Mouse (Mus musculus): Measurements from ENCODE around the gene Zc3hav1l. TPM values are rescaled to one million over a fixed set of nuclear protein-coding genes. Genes with fewer than 3 reads are reported as not detected.

Gene Zc3hav1l
- polyA plus RNA-seq, 1 experiment from 2014 or later, result 6.1 TPM

DNA sequence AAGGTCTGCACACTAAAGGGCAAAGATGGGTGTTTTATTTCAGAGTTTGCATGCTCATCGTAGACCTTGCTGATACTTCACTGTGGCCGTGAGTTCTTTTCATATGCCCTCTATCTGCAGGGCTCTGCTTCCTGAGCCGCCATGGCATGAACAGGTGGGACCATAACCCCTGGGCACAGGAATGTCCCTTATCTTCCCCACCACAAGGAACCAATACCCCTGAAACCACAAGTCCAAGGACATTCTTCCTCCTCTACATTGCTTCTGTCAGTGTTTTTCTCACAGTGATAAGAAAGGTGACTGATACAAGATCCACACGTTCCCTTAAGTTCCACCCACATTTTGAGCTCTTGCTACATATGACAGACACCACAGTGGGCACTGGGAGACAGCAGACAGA lies 42.3 kb downstream of the Zc3hav1l start:
- no peak overlapping the region for H3K4me3 ChIP-seq (ENCODE audit: low read depth, low read length)
- no peaks in the 10 kb centered on the region for H3K9me3 ChIP-seq (replicated peaks; ENCODE audit: control insufficient read depth, low read length)
- no peak overlapping the region for H3K27ac ChIP-seq (ENCODE audit: low read depth, low read length)
- no peaks in the 10 kb centered on the region for H3K36me3 ChIP-seq (ENCODE audit: control insufficient read depth, insufficient read depth, low read length)
- H3K9ac ChIP-seq (ENCODE audit: low read length), result no peak overlapping the region
- no peaks in the 10 kb centered on the region for H3K27me3 ChIP-seq (replicated peaks; ENCODE audit: control insufficient read depth, insufficient read depth, low read length)
- H3K4me1 ChIP-seq (ENCODE audit: control insufficient read depth, insufficient read depth, low read length), result peaks cover 11% of the 10 kb centered on the region
- H3K4me2 ChIP-seq (ENCODE audit: low read length), result no peak overlapping the region
- DNase-seq (ENCODE audit: low spot score), result no peak
- WGBS, result 92% methylated on average over 4 of the region's 4 CpGs
- no peak for ATAC-seq

DNA sequence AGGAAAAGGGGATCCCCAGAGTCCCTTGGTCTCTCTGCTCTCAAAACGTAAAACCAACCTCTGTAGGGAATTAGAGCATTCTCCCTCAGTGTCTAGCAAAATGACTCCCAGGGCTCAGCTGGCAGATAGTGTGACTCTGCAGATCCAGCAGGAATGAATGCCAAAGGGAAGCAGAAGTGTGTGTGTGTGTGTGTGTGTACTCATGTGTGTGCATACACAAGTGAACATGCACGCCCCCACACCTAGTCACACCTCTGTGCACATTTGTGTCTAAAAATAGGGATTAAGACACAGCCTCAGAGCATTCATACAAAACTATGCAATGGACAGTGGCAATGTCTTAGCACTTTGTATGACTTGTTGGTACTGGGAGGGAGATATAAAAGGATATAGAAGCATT lies 43.3 kb downstream of the Zc3hav1l start:
- H3K4me3 ChIP-seq (ENCODE audit: low read depth, low read length), result no peak overlapping the region
- no peak for ATAC-seq
- 73% methylated on average over 2 of the region's 2 CpGs for WGBS
- H3K9ac ChIP-seq (ENCODE audit: low read length), result no peak overlapping the region
- no peak overlapping the region for H3K27ac ChIP-seq (ENCODE audit: low read depth, low read length)
- H3K9me3 ChIP-seq (replicated peaks; ENCODE audit: control insufficient read depth, low read length), result no peaks in the 10 kb centered on the region
- DNase-seq (ENCODE audit: low spot score), result no peak
- no peaks in the 10 kb centered on the region for H3K27me3 ChIP-seq (replicated peaks; ENCODE audit: control insufficient read depth, insufficient read depth, low read length)
- H3K4me2 ChIP-seq (ENCODE audit: low read length), result no peak overlapping the region
- no peaks in the 10 kb centered on the region for H3K36me3 ChIP-seq (ENCODE audit: control insufficient read depth, insufficient read depth, low read length)
- H3K4me1 ChIP-seq (ENCODE audit: control insufficient read depth, insufficient read depth, low read length), result peaks cover 14% of the 10 kb centered on the region

DNA sequence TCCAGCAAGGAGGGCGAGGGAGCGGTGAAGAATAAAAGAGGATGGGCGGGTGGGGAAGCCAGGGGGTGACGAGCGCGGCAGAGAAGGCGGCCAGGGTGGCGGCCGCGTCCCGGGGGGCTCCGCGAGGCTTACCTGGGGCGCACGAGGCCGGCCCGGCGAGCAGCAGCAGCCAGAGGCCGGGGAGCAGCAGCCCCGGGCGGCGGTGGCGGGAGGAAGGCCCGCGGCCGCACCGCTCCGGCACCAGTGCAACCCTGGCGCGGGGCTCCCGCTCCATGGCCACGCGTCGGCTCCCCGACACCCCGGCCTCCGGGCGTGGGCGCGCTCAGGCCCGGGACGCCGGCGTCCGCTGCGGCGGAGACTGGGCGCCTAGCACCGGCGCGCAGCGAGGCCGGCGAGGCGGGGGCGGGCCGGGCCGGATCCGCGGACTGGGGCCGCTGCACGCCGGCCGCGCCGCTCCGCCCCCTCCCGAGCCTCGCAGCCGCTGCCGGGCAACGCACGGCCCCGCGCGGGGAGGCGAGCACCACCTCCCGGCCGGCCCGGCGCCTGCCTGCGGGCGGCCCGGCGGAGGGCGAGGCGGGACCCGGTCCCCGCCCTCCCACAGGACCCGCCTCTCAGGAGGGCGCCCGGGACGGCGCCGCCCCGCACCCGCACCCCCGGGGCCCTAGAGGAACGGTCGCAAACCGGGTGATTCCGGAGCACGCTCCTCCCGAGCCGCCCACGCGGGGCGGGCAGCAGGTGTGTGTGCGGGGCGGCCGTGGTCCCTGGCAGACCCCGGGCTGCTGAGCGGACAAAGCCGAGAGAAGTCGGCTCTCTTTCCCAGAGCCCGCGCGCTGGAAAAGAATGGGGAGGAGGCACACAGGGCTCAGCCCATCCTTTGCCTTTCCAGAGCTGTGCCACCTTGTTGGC lies 45.1 kb downstream of the Zc3hav1l start, which contains the start of gene D630045J12Rik:
Gene D630045J12Rik, minus strand, starts transcription at position 274 of the 906 bp plus-strand sequence.
- DNase-seq (ENCODE audit: low spot score) (peak; percentile 83), ATAC-seq (peak; percentile 97)
- peak within 1 kb of the TSS; percentile 99 for H3K9ac ChIP-seq (ENCODE audit: low read length)
- H3K27me3 ChIP-seq (replicated peaks; ENCODE audit: control insufficient read depth, insufficient read depth, low read length), result no peaks in the 10 kb centered on the region
- peak within 1 kb of the TSS; percentile 91 for H3K27ac ChIP-seq (ENCODE audit: low read depth, low read length)
- peaks cover 17% of the 10 kb centered on the region for H3K4me1 ChIP-seq (ENCODE audit: control insufficient read depth, insufficient read depth, low read length)
- under 1% methylated on average over 77 of the region's 118 CpGs for WGBS
- peak within 1 kb of the TSS; percentile 61 for H3K4me2 ChIP-seq (ENCODE audit: low read length)
- peak within 1 kb of the TSS; percentile 84 for H3K4me3 ChIP-seq (ENCODE audit: low read depth, low read length)
- H3K9me3 ChIP-seq (replicated peaks; ENCODE audit: control insufficient read depth, low read length), result no peaks in the 10 kb centered on the region
- no peaks in the 10 kb centered on the region for H3K36me3 ChIP-seq (ENCODE audit: control insufficient read depth, insufficient read depth, low read length)

DNA sequence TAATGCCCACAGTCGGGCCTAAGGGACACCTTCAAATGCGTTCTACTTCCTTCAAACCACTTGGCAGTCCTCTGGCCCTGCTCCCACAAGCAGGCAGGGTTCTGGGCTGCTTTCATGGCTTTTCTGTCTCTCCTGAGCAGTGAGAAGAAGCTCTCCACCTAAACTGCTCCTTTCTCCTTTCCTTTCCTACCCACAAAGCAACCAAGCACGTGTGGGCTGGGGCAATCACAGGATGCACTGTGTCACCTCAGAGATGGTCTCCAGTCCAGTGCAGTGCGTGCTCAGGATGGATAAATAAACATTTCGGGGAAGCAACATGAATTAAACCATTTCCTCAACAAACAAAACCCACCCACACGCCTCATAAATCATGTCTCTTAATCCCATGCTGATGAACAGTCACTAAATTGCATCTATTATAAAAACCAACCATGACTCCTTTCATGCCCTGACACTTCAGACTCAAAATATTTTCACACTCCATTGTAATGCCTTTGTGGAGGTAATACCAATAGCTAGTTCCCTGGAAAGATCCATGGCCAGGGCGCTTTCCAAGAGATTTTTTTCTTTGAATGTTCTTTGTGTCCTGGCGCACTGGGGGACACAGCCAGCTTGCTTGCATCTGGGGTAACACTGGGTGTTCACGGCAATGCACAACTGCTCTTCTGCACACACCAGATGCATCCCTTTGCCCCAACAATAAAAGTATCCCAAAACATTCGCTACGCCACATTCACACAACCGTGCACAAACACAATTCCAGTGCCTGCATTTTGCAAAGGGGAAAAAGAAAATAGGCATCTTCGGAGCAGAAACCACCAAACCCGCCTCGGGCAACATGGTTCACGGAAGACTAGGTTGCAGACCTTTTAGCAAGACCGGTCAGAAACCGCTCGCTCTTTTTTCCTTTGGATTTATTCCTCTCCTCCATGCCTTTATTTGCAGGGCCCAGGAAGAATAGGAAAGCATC lies 46.0 kb downstream of the Zc3hav1l start:
- no peaks in the 10 kb centered on the region for H3K36me3 ChIP-seq (ENCODE audit: control insufficient read depth, insufficient read depth, low read length)
- WGBS, result 3% methylated on average over 19 of the region's 19 CpGs
- peak overlapping the region; percentile 99 for H3K9ac ChIP-seq (ENCODE audit: low read length)
- DNase-seq (ENCODE audit: low spot score) (peak; percentile 60), ATAC-seq (no peak)
- H3K4me2 ChIP-seq (ENCODE audit: low read length), result peak overlapping the region; percentile 61
- H3K9me3 ChIP-seq (replicated peaks; ENCODE audit: control insufficient read depth, low read length), result no peaks in the 10 kb centered on the region
- peak overlapping the region; percentile 84 for H3K4me3 ChIP-seq (ENCODE audit: low read depth, low read length)
- no peaks in the 10 kb centered on the region for H3K27me3 ChIP-seq (replicated peaks; ENCODE audit: control insufficient read depth, insufficient read depth, low read length)
- peaks cover 17% of the 10 kb centered on the region for H3K4me1 ChIP-seq (ENCODE audit: control insufficient read depth, insufficient read depth, low read length)
- H3K27ac ChIP-seq (ENCODE audit: low read depth, low read length), result peak overlapping the region; percentile 91

DNA sequence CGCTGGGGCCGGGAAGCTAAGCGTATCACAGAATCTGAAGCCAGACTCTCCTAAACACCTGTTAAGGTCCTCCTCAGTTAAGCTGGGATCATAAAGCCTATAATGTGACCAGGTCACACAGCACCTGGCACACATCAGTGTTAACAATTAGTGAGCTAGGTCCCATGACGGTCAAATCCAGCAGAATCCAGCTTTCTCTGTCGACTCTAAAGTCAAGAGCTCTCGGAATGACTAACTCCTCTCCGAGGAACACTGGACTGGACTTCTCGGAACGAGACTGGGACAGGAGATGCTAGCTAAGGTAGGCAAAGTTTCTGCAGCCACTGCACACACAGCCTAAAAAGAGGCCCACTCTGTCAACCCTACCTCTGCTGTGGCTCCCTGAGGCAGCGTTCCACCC lies 46.9 kb downstream of the Zc3hav1l start:
- WGBS, result 82% methylated on average over 10 of the region's 10 CpGs
- Histone ChIP-seq H3K9ac (ENCODE audit: low read length) (peak overlapping the region; percentile 99), H3K27me3 (replicated peaks; ENCODE audit: control insufficient read depth, insufficient read depth, low read length) (no peaks in the 10 kb centered on the region), H3K4me3 (ENCODE audit: low read depth, low read length) (peak overlapping the region; percentile 84), H3K4me2 (ENCODE audit: low read length) (peak overlapping the region; percentile 61), H3K36me3 (ENCODE audit: control insufficient read depth, insufficient read depth, low read length) (no peaks in the 10 kb centered on the region), H3K4me1 (ENCODE audit: control insufficient read depth, insufficient read depth, low read length) (peaks cover 17% of the 10 kb centered on the region), H3K9me3 (replicated peaks; ENCODE audit: control insufficient read depth, low read length) (no peaks in the 10 kb centered on the region), H3K27ac (ENCODE audit: low read depth, low read length) (no peak overlapping the region)
- no peak for DNase-seq (ENCODE audit: low spot score)
- no peak for ATAC-seq

DNA sequence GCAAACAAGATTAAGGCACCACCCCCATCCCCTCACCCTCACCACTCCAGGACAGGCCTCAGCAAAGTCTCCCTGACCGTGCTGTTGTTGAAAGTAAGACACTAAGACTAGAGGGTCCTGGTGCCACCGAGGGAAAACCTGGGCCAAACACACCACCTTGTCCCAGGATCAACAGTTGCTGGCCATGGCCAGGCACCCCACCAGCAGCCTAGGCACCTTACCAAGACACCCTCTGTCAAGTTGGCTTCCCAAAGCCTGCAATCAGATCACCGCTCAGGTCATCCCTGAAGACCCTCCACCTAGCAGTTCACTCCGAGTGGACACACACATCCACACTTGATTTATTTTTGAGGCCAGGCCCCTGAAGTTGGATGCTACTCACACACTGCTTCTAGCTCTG lies 47.6 kb downstream of the Zc3hav1l start:
- Histone ChIP-seq H3K27me3 (replicated peaks; ENCODE audit: control insufficient read depth, insufficient read depth, low read length) (no peaks in the 10 kb centered on the region), H3K36me3 (ENCODE audit: control insufficient read depth, insufficient read depth, low read length) (no peaks in the 10 kb centered on the region), H3K9me3 (replicated peaks; ENCODE audit: control insufficient read depth, low read length) (no peaks in the 10 kb centered on the region), H3K4me1 (ENCODE audit: control insufficient read depth, insufficient read depth, low read length) (peaks cover 17% of the 10 kb centered on the region), H3K9ac (ENCODE audit: low read length) (no peak overlapping the region; the same call in 1 of the 2 replicates), H3K27ac (ENCODE audit: low read depth, low read length) (no peak overlapping the region), H3K4me2 (ENCODE audit: low read length) (peak overlapping the region; percentile 61), H3K4me3 (ENCODE audit: low read depth, low read length) (peak overlapping the region; percentile 84; the same call in 1 of the 2 replicates)
- 62% methylated on average over 4 of the region's 4 CpGs for WGBS
- DNase-seq (ENCODE audit: low spot score), result no peak
- ATAC-seq, result no peak

DNA sequence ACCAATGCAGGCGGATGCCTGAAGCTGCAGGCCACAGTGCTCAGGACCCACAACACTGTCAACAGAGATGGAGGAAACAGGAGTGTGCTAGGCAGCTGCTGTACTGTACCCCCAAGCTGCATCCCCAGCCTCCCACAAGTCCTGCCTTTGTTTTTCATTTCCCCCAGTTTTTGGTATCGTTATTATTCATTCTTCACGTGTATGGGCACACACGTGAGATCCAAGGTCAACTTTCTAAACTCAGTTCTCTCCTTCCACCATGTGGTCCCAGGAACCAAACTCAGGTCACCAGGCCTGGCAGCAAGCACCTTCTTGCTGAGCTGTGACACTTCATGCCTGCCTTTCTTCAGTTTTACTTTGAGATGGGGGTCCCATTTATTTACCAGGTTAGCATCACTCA lies 51.7 kb downstream of the Zc3hav1l start:
- WGBS, result 87% methylated on average over 4 of the region's 4 CpGs
- no peaks in the 10 kb centered on the region for H3K9me3 ChIP-seq (replicated peaks; ENCODE audit: control insufficient read depth, low read length)
- H3K4me1 ChIP-seq (ENCODE audit: control insufficient read depth, insufficient read depth, low read length), result peaks cover 26% of the 10 kb centered on the region
- DNase-seq (ENCODE audit: low spot score) (no peak), ATAC-seq (no peak)
- H3K4me2 ChIP-seq (ENCODE audit: low read length), result no peak overlapping the region
- no peak overlapping the region for H3K9ac ChIP-seq (ENCODE audit: low read length)
- no peak overlapping the region for H3K27ac ChIP-seq (ENCODE audit: low read depth, low read length)
- H3K4me3 ChIP-seq (ENCODE audit: low read depth, low read length), result no peak overlapping the region
- no peaks in the 10 kb centered on the region for H3K36me3 ChIP-seq (ENCODE audit: control insufficient read depth, insufficient read depth, low read length)
- no peaks in the 10 kb centered on the region for H3K27me3 ChIP-seq (replicated peaks; ENCODE audit: control insufficient read depth, insufficient read depth, low read length)

DNA sequence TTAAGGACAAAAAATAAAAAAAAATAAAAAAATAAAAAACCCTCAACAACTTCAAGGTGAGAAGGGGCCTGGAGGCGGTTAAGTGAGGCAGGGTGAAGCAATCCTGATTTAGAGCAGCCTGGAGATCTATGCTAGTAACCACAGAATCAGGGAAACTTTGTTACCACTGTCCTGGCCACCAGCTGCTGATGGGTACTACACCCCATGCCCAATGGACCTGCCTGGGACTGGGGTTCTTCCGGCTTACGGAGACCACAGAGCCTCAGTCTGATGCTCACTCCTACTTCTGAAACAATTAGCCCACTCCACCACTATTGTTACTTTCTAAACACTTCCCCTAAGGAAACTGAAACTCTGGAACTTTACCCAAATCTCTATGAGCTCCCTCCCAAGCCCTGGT lies 54.3 kb downstream of the Zc3hav1l start:
- Histone ChIP-seq H3K4me1 (ENCODE audit: control insufficient read depth, insufficient read depth, low read length) (peaks cover 24% of the 10 kb centered on the region), H3K27ac (ENCODE audit: low read depth, low read length) (no peak overlapping the region), H3K9me3 (replicated peaks; ENCODE audit: control insufficient read depth, low read length) (no peaks in the 10 kb centered on the region), H3K27me3 (replicated peaks; ENCODE audit: control insufficient read depth, insufficient read depth, low read length) (no peaks in the 10 kb centered on the region), H3K4me3 (ENCODE audit: low read depth, low read length) (no peak overlapping the region), H3K4me2 (ENCODE audit: low read length) (no peak overlapping the region), H3K36me3 (ENCODE audit: control insufficient read depth, insufficient read depth, low read length) (no peaks in the 10 kb centered on the region), H3K9ac (ENCODE audit: low read length) (no peak overlapping the region)
- DNase-seq (ENCODE audit: low spot score) (no peak), ATAC-seq (no peak)
- WGBS, result 88% methylated on average over 3 of the region's 3 CpGs
